Mouse (Mus musculus): Measurements from ENCODE around the gene Bcat2.

- TF ChIP-seq GATA1 (IDR thresholded peaks at IDR 0.05; ENCODE audit: borderline replicate concordance, low read length): no peak
- TF ChIP-seq CTCF (IDR thresholded peaks at IDR 0.05; ENCODE audit: low read depth, low read length): no peak
- TF ChIP-seq GATA2 (IDR thresholded peaks at IDR 0.05; ENCODE audit: borderline replicate concordance, low read depth, low read length): no peak
Measured at GRCm38 (mm10) chr7:45520605-45521004, 49.3 kb upstream of the Bcat2 start.
